Mouse (Mus musculus): ENCODE measurements around the gene Nagk. TPM values are rescaled to one million over a fixed set of nuclear protein-coding genes. Genes with fewer than 3 reads are reported as not detected.

Gene Nagk
- total RNA-seq (2023), result 12.3 and 13.7 TPM in 2 replicates

DNA sequence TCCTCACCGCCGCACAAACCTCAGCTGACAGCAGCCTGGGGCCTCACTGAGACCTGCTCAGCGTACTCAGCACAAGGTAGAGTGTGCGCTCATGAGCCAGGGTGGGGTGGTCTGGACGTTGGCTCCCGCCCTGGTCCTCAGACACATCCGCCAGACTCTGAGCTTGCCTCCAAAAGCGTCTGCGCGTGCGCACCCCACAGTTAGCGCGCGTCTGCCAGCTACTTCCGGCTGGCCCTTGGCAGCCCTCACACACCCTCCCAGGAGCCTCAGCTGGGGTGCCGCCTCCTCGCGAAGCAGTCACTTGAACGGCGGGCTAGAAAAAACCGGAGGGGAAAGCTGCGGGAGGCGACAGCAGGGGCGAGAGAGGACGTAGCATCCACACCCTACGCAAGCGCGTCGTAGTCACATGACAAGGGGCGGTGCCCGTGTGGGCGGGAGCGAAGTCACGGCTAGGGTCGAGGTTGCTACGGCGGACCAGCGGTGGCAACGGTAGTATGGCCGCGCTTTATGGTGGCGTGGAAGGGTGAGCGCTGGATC lies at the start of gene Nagk:
Gene Nagk, plus strand, starts transcription at position 223 of the 537 bp plus-strand sequence.

DNA sequence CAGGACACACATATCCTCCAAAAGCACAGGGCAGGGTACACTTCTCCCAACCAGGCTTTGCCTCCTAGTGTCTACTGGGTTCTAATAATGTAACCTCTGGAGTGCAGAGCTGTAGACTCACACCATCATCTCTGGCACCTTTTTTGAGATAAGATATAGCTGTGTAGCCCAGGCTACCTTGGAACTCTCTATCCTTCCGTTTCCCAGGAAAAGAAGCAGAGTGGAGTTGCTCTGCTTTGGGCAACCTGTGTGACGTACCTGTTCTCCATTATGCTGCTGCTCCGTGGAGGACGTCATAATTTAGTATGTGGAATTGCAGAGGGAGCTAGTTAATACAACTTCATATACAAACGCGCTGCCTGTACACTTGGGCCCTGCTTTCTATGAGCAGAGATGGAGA lies 32.4 kb upstream of the Nagk start, which contains the start of gene Ankrd53:
Gene Ankrd53, plus strand, starts transcription at position 301 of the 400 bp plus-strand sequence.

DNA sequence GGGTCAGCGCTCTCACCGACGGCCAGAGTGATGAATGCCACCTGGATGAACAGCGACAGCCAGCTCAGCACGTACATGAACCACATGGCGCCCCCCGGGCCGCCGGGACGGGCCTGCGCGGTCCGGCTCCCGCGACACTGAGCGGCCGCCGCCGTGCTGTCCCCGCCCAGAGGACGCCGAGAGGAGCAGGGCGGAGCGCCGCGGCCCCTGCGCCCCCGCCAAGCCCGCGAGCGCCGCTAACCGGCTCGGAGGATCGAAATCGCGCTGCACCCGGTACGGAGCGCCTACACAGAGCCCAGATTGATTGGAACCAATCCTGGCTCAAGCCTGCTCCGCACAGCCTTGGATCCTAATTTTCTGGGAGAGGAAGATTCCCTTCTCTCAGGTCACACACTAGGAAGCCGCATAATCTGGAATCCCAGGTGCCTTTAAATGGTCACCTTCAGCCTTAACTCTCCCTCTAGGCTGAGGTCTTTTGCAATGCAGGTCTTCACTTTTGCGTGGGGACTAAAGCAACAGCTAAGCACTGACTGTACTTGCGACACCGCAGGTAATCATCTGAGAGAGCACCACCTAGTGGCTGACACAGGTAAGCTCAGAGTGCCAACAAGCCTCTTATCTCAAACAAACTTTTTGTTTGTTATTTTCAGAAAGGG lies 19.0 kb upstream of the Nagk start, which contains the start of gene Tex261:
Gene Tex261, minus strand, starts transcription at position 176 of the 656 bp plus-strand sequence.

DNA sequence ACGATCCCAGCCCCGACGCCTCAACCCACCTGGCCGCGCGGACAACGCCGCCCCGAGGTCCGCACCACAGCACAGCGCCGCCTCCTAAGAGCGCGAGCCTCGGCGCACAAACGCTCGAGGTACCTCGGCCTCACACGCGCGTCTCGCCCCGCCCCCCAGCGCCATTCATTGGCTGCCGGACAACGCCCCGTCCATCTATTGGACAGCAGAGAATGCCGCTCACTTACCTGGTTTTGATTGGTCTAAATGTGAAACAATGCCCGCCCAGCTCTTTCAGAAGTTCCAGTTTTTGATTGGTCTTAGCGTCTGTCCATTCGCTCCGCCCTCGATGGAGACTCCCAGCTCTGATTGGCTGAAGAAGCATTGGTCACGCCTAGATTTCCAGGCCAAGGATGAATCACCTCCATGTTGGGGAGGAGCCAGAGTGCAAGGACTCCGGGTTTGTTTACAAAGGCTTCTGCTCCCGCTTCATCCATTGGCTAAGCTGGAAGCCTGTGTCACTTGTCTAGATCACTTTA lies 36.9 kb downstream of the Nagk start, which contains the start of gene Paip2b:
Gene Paip2b, minus strand, starts transcription at position 136 of the 518 bp plus-strand sequence.

Other genes starting within 250 kb of the Nagk start
- gene Stambp, start 222.3 kb upstream of the Nagk start, total RNA-seq (2023), result 16.9 and 19.7 TPM in 2 replicates
- gene Clec4f, start 138.8 kb upstream of the Nagk start, total RNA-seq (2023), result not detected in 2 replicates
- gene Cd207, start 117.1 kb upstream of the Nagk start, total RNA-seq (2023), result not detected in 2 replicates
- not detected in 2 replicates for gene Vax2, start 83.7 kb upstream of the Nagk start, total RNA-seq (2023)
- gene Atp6v1b1, start 52.0 kb upstream of the Nagk start, total RNA-seq (2023), result not detected in 2 replicates
- gene Ankrd53, start 32.3 kb upstream of the Nagk start, total RNA-seq (2023), result not detected in 2 replicates
- gene Tex261, start 19.2 kb upstream of the Nagk start, total RNA-seq (2023), result 38.2 and 50.3 TPM in 2 replicates
- 5.8 and 8.8 TPM in 2 replicates for gene Paip2b, start 36.8 kb downstream of the Nagk start, total RNA-seq (2023)
- gene Zfp638, start 72.1 kb downstream of the Nagk start, total RNA-seq (2023), result 65.3 and 75.1 TPM in 2 replicates
- 0.16 TPM in 1 of 2 replicates, not detected in the other for gene Dysf, start 213.6 kb downstream of the Nagk start, total RNA-seq (2023)